Mouse (Mus musculus) embryonic facial prominence, embryonic 14.5 days (tissue): ENCODE results near the gene Apom. TPM values are rescaled to one million over a fixed set of nuclear protein-coding genes. Genes with fewer than 3 reads are reported as not detected.

Experiments
- ATAC-seq: fragments of 200-750 bp; cut with Nextera tagmentation; 2 replicates; pipeline ENCODE4 v1.8.0; 2017; ENCODE audit warnings: low read depth, moderate number of reproducible peaks, moderate TSS enrichment
- DNase-seq: peaks from one replicate; pipeline ENCODE4 v3.0.0-alpha.2; 2015; ENCODE audit warnings: low spot score
- H3K27ac ChIP-seq: fragments of 300-500 bp; sonication (generic); replicated peaks from 2 replicates; pipeline ENCODE4 v1.5.1; 2014; ENCODE audit warnings: low read depth, mild to moderate bottlenecking, low read length, moderate library complexity
- H3K27me3 ChIP-seq: fragments of 300-500 bp; sonication (generic); replicated peaks from 2 replicates; pipeline ENCODE4 v1.6.1; 2014; ENCODE audit warnings: low read length; ENCODE audit not compliant: control insufficient read depth, insufficient read depth
- H3K36me3 ChIP-seq: fragments of 300-500 bp; sonication (generic); 2 replicates; pipeline ENCODE4 v1.6.1; 2014; ENCODE audit warnings: low read length, mixed read lengths; ENCODE audit not compliant: control insufficient read depth, insufficient read depth
- H3K4me1 ChIP-seq: fragments of 300-500 bp; sonication (generic); 2 replicates; pipeline ENCODE4 v1.6.1; 2014; ENCODE audit warnings: antibody characterized with exemption, low read length; ENCODE audit not compliant: control insufficient read depth, insufficient read depth
- H3K4me2 ChIP-seq: fragments of 300-500 bp; sonication (generic); 2 replicates; pipeline ENCODE4 v1.6.1; 2014; ENCODE audit warnings: low read depth, mild to moderate bottlenecking, low read length, moderate library complexity, mixed read lengths
- H3K4me3 ChIP-seq: fragments of 300-500 bp; sonication (generic); 2 replicates; pipeline ENCODE4 v1.5.1; 2014; ENCODE audit warnings: low read depth, mild to moderate bottlenecking, low read length
- H3K9ac ChIP-seq: fragments of 300-500 bp; sonication (generic); 2 replicates; pipeline ENCODE4 v1.6.1; 2014; ENCODE audit warnings: low read depth, mild to moderate bottlenecking, low read length, moderate library complexity, mixed read lengths
- H3K9me3 ChIP-seq: fragments of 300-500 bp; sonication (generic); 2 replicates; pipeline ENCODE4 v1.6.1; 2016; ENCODE audit warnings: low read length; ENCODE audit not compliant: control insufficient read depth
- WGBS: fragments of 180-500 bp; shearing (Covaris S2); extraction: QIAGEN DNeasy Blood & Tissue Kit; methylation state at CpG from one replicate; pipeline ENCODE4 v1.1.7; 2014; 5-methylcytosine and 5-hydroxymethylcytosine counted together
- polyA plus RNA-seq: library from polyadenylated mRNA; unstranded; fragments of >200 nt; fragmentation: Nextera tagmentation; extraction: Ambion mirVana; gene quantifications from 2 replicates; pipeline ENCODE4 v1.2.1, GENCODE M21; 2014

The Apom gene
- polyA plus RNA-seq, 1 experiment from 2014 or later = not detected

GRCm38 (mm10) chr17:35080248-35080647, 51.6 kb downstream of the Apom start:
- WGBS = 48% methylated on average over 6 of the region's 6 CpGs

GRCm38 (mm10) chr17:35079778-35080177, 52.1 kb downstream of the Apom start:
- Histone ChIP-seq H3K4me2 (no peak overlapping the region), H3K27me3 (no peaks in the 10 kb centered on the region), H3K4me1 (peaks cover 3% of the 10 kb centered on the region; the same call in 1 of the 2 replicates), H3K36me3 (no peaks in the 10 kb centered on the region), H3K4me3 (no peak overlapping the region), H3K27ac (no peak overlapping the region), H3K9ac (no peak overlapping the region; the same call in 1 of the 2 replicates), H3K9me3 (no peaks in the 10 kb centered on the region)
- DNase-seq (no peak), ATAC-seq (no peak)
- 65% methylated on average over 9 of the region's 9 CpGs for WGBS

More at GRCm38 (mm10) chr17:35080248-35080647, 51.6 kb downstream of the Apom start:
- no peaks in the 10 kb centered on the region for H3K27me3 ChIP-seq
- no peak overlapping the region for H3K27ac ChIP-seq
- H3K36me3 ChIP-seq = no peaks in the 10 kb centered on the region
- no peak overlapping the region for H3K4me2 ChIP-seq
- H3K9me3 ChIP-seq = no peaks in the 10 kb centered on the region
- DNase-seq (no peak), ATAC-seq (no peak)
- peaks cover 3% of the 10 kb centered on the region; the same call in 1 of the 2 replicates for H3K4me1 ChIP-seq
- H3K9ac ChIP-seq = no peak overlapping the region; the same call in 1 of the 2 replicates
- no peak overlapping the region for H3K4me3 ChIP-seq

Other genes starting within 250 kb of the Apom start
- gene C2, start 233.8 kb downstream of the Apom start, polyA plus RNA-seq = 4.0 and 5.6 TPM in 2 replicates
- 61.0 and 65.7 TPM in 2 replicates for gene Ehmt2, start 233.6 kb downstream of the Apom start, polyA plus RNA-seq
- 0.14 and 0.53 TPM in 2 replicates for gene Slc44a4, start 217.6 kb downstream of the Apom start, polyA plus RNA-seq
- 15.0 and 15.4 TPM in 2 replicates for gene Neu1, start 200.8 kb downstream of the Apom start, polyA plus RNA-seq
- 0.69 and 2.3 TPM in 2 replicates for gene Hspa1b, start 172.8 kb downstream of the Apom start, polyA plus RNA-seq
- not detected in 2 replicates for gene Gm20481, start 162.1 kb downstream of the Apom start, polyA plus RNA-seq
- 7.3 TPM in 2 replicates for gene Hspa1a, start 159.9 kb downstream of the Apom start, polyA plus RNA-seq
- gene Hspa1l, start 159.3 kb downstream of the Apom start, polyA plus RNA-seq = 0.99 and 1.0 TPM in 2 replicates
- 151 and 159 TPM in 2 replicates for gene Lsm2, start 150.2 kb downstream of the Apom start, polyA plus RNA-seq
- 80.3 and 87.7 TPM in 2 replicates for gene Vars, start 131.1 kb downstream of the Apom start, polyA plus RNA-seq
- 0.07 and 0.20 TPM in 2 replicates for gene Vwa7, start 115.5 kb downstream of the Apom start, polyA plus RNA-seq
- 12.2 and 16.5 TPM in 2 replicates for gene Sapcd1, start 104.0 kb downstream of the Apom start, polyA plus RNA-seq
- 2.5 and 3.4 TPM in 2 replicates for gene Msh5, start 85.3 kb downstream of the Apom start, polyA plus RNA-seq
- gene Clic1, start 82.1 kb downstream of the Apom start, polyA plus RNA-seq = 90.9 and 96.9 TPM in 2 replicates
- gene Ddah2, start 73.0 kb downstream of the Apom start, polyA plus RNA-seq = 291 and 341 TPM in 2 replicates
- gene Ly6g6c, start 66.7 kb downstream of the Apom start, polyA plus RNA-seq = 9.5 and 21.2 TPM in 2 replicates
- 0.55 and 0.96 TPM in 2 replicates for gene Mpig6b, start 65.9 kb downstream of the Apom start, polyA plus RNA-seq
- 9.4 and 11.8 TPM in 2 replicates for gene Ly6g6e, start 55.1 kb downstream of the Apom start, polyA plus RNA-seq
- gene Ly6g6d, start 54.0 kb downstream of the Apom start, polyA plus RNA-seq = 0.46 and 1.4 TPM in 2 replicates
- gene Ly6g6f, start 46.4 kb downstream of the Apom start, polyA plus RNA-seq = 0.18 TPM in 1 of 2 replicates, not detected in the other
- 77.2 and 92.3 TPM in 2 replicates for gene Abhd16a, start 42.8 kb downstream of the Apom start, polyA plus RNA-seq
- gene Ly6g5c, start 23.8 kb downstream of the Apom start, polyA plus RNA-seq = not detected in 2 replicates
- gene Ly6g5b, start 16.6 kb downstream of the Apom start, polyA plus RNA-seq = 0.41 and 0.70 TPM in 2 replicates
- 13.0 and 13.4 TPM in 2 replicates for gene Gpank1, start 10.6 kb downstream of the Apom start, polyA plus RNA-seq
- gene Csnk2b, start 10.0 kb downstream of the Apom start, polyA plus RNA-seq = 277 and 279 TPM in 2 replicates
- gene D17H6S53E, start 5.7 kb downstream of the Apom start, polyA plus RNA-seq = 5.6 and 6.0 TPM in 2 replicates
- 72.2 and 77.3 TPM in 2 replicates for gene Bag6, start 3.1 kb upstream of the Apom start, polyA plus RNA-seq
- gene Prrc2a, start 32.8 kb upstream of the Apom start, polyA plus RNA-seq = 151 and 172 TPM in 2 replicates
- gene Aif1, start 44.0 kb upstream of the Apom start, polyA plus RNA-seq = 16.5 and 17.7 TPM in 2 replicates
- 22.2 and 26.9 TPM in 2 replicates for gene Lst1, start 56.4 kb upstream of the Apom start, polyA plus RNA-seq
- gene Ltb, start 62.4 kb upstream of the Apom start, polyA plus RNA-seq = 2.0 and 3.3 TPM in 2 replicates
- 0.62 and 0.74 TPM in 2 replicates for gene Tnf, start 70.0 kb upstream of the Apom start, polyA plus RNA-seq
- 0.34 and 0.40 TPM in 2 replicates for gene Lta, start 73.3 kb upstream of the Apom start, polyA plus RNA-seq
- gene Gm16181, start 88.8 kb upstream of the Apom start, polyA plus RNA-seq = 0.47 TPM in 1 of 2 replicates, not detected in the other
- gene Atp6v1g2, start 101.6 kb upstream of the Apom start, polyA plus RNA-seq = 5.1 and 5.2 TPM in 2 replicates
- gene Nfkbil1, start 103.7 kb upstream of the Apom start, polyA plus RNA-seq = 3.3 and 4.8 TPM in 2 replicates
- 347 and 431 TPM in 2 replicates for gene Ddx39b, start 109.7 kb upstream of the Apom start, polyA plus RNA-seq
- 46.9 and 51.7 TPM in 2 replicates for gene H2-D1, start 130.7 kb upstream of the Apom start, polyA plus RNA-seq
- 0.25 TPM in 1 of 2 replicates, not detected in the other for gene H2-Q1, start 188.4 kb upstream of the Apom start, polyA plus RNA-seq
- 0.22 and 0.62 TPM in 2 replicates for gene H2-Q2, start 210.2 kb upstream of the Apom start, polyA plus RNA-seq
- 1.3 and 2.0 TPM in 2 replicates for gene H2-Q4, start 247.6 kb upstream of the Apom start, polyA plus RNA-seq